Mouse (Mus musculus) ES-Bruce4 (cell line): ENCODE measurements around the gene Cfap97d2. TPM values are rescaled to one million over a fixed set of nuclear protein-coding genes. Genes with fewer than 3 reads are reported as not detected.
A peak's percentile ranks its signal among the peaks of the same experiment; 100 is the strongest.

Source experiments
- H3K27ac ChIP-seq: 2 replicates; pipeline ENCODE4 v1.5.1; 2012; ENCODE audit warnings: low read length, inconsistent platforms; ENCODE audit not compliant: insufficient read depth
- H3K27me3 ChIP-seq: 2 replicates; pipeline ENCODE4 v1.6.1; 2012; ENCODE audit warnings: mild to moderate bottlenecking, low read length, inconsistent platforms; ENCODE audit not compliant: control insufficient read depth, poor library complexity, insufficient read depth, severe bottlenecking
- H3K36me3 ChIP-seq: 2 replicates; pipeline ENCODE4 v1.6.1; 2012; ENCODE audit warnings: inconsistent platforms, mild to moderate bottlenecking, low read length, moderate library complexity; ENCODE audit not compliant: control insufficient read depth, poor library complexity, insufficient read depth, severe bottlenecking
- H3K4me1 ChIP-seq: one replicate; pipeline ENCODE4 v1.8.1; 2011; ENCODE audit warnings: low read length; ENCODE audit not compliant: control insufficient read depth, insufficient read depth
- H3K4me3 ChIP-seq: 2 replicates; pipeline ENCODE4 v1.5.1; 2011; ENCODE audit warnings: low read depth, mild to moderate bottlenecking, low read length
- H3K9ac ChIP-seq: 2 replicates; pipeline ENCODE4 v1.6.1; 2012; ENCODE audit warnings: low read depth, mild to moderate bottlenecking, inconsistent platforms; ENCODE audit not compliant: poor library complexity, severe bottlenecking
- H3K9me3 ChIP-seq: replicated peaks from 2 replicates; pipeline ENCODE4 v1.6.1; 2012; ENCODE audit warnings: mild to moderate bottlenecking, low read length, inconsistent platforms; ENCODE audit not compliant: control insufficient read depth, poor library complexity, insufficient read depth, severe bottlenecking
- CTCF ChIP-seq: IDR thresholded peaks from one replicate; pipeline ENCODE4 v1.8.1; 2011; ENCODE audit warnings: low read depth, low read length
- EP300 ChIP-seq: IDR thresholded peaks from 2 replicates; pipeline ENCODE4 v1.6.1; 2011; ENCODE audit warnings: low read depth, low read length; ENCODE audit not compliant: insufficient read depth
- POLR2A ChIP-seq: IDR thresholded peaks from one replicate; pipeline ENCODE4 v1.8.1; 2011; ENCODE audit warnings: low read length; ENCODE audit not compliant: insufficient read depth
- polyA plus RNA-seq: library from polyadenylated mRNA; stranded (reverse); fragments of >200 nt; gene quantifications from 2 replicates; pipeline ENCODE4 v1.2.4, GENCODE M21; 2011; ENCODE audit warnings: low read depth; ENCODE audit not compliant: missing spikeins, insufficient read depth, insufficient read length

The Cfap97d2 gene
- polyA plus RNA-seq, 1 experiment = not detected

GRCm38 (mm10) chr8:13667917-13668316 lies 37.8 kb upstream of the Cfap97d2 start:
- Histone ChIP-seq H3K9ac (no peak overlapping the region), H3K36me3 (no peaks in the 10 kb centered on the region), H3K27ac (no peak overlapping the region), H3K4me3 (no peak overlapping the region), H3K27me3 (no peaks in the 10 kb centered on the region), H3K9me3 (no peaks in the 10 kb centered on the region), H3K4me1 (peaks cover 2% of the 10 kb centered on the region)
- peak; percentile 43 for TF ChIP-seq CTCF
- TF ChIP-seq POLR2A = no peak

GRCm38 (mm10) chr8:13668367-13668766 lies 37.3 kb upstream of the Cfap97d2 start:
- TF ChIP-seq CTCF (no peak), POLR2A (no peak), EP300 (no peak)
- no peak overlapping the region for H3K4me3 ChIP-seq
- no peak overlapping the region for H3K9ac ChIP-seq
- H3K36me3 ChIP-seq = no peaks in the 10 kb centered on the region
- H3K9me3 ChIP-seq = no peaks in the 10 kb centered on the region
- H3K4me1 ChIP-seq = peaks cover 2% of the 10 kb centered on the region
- H3K27ac ChIP-seq = no peak overlapping the region
- no peaks in the 10 kb centered on the region for H3K27me3 ChIP-seq

- Histone ChIP-seq H3K4me3 (no peak overlapping the region), H3K27ac (no peak overlapping the region), H3K9me3 (no peaks in the 10 kb centered on the region), H3K9ac (no peak overlapping the region), H3K27me3 (no peaks in the 10 kb centered on the region), H3K4me1 (peaks cover 2% of the 10 kb centered on the region), H3K36me3 (no peaks in the 10 kb centered on the region)
- TF ChIP-seq CTCF = no peak
- TF ChIP-seq EP300 = no peak
- no peak for TF ChIP-seq POLR2A
Measured at GRCm38 (mm10) chr8:13670011-13670471, 35.6 kb upstream of the Cfap97d2 start.

GRCm38 (mm10) chr8:13671246-13672003 lies 34.3 kb upstream of the Cfap97d2 start:
- Histone ChIP-seq H3K27me3 (no peaks in the 10 kb centered on the region), H3K27ac (no peak overlapping the region), H3K9me3 (no peaks in the 10 kb centered on the region), H3K9ac (no peak overlapping the region), H3K4me3 (no peak overlapping the region), H3K36me3 (no peaks in the 10 kb centered on the region), H3K4me1 (peaks cover 2% of the 10 kb centered on the region)
- TF ChIP-seq CTCF = no peak
- TF ChIP-seq POLR2A = no peak
- no peak for TF ChIP-seq EP300

GRCm38 (mm10) chr8:13673215-13673614 lies 32.5 kb upstream of the Cfap97d2 start:
- Histone ChIP-seq H3K9me3 (no peaks in the 10 kb centered on the region), H3K4me3 (no peak overlapping the region), H3K27me3 (no peaks in the 10 kb centered on the region), H3K36me3 (no peaks in the 10 kb centered on the region), H3K27ac (no peak overlapping the region), H3K4me1 (peaks cover 2% of the 10 kb centered on the region), H3K9ac (no peak overlapping the region)
- no peak for TF ChIP-seq EP300
- no peak for TF ChIP-seq POLR2A
- TF ChIP-seq CTCF = no peak

DNA sequence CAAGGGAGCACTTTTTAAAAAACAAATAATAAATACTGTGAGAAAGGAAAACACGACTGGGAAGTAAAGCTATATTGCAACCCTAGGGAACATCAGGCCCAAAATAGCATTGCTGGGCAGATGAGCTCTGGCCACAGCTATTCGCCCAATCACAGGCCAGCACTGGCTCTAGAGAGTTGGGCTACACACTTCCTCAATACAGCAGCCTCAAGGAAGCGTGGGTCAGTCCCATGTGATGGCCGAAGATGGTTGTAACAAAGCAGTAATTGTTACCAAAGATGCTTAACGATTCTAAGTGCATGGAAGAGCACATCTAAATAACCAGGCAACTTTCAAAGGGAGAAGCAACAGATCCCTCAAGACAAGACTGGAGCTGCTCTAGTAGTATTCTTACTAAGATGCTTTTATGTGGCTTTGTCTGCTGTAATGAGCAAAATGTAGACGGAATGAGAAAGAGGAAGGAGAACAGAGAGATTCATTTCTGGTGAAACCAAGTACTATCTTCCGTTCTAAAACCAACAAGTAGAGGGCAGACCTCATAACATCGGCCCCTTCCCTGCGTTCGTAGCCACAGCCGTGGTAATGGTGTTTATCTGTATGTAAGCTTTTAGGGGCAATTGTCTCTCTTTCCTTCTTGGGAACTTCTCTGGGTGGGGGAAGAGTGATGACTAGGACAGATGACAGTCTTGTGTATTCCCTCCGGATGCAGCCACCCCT lies 31.2 kb upstream of the Cfap97d2 start:
- Histone ChIP-seq H3K9ac (no peak overlapping the region), H3K4me3 (no peak overlapping the region), H3K36me3 (no peaks in the 10 kb centered on the region), H3K27me3 (no peaks in the 10 kb centered on the region), H3K27ac (no peak overlapping the region), H3K9me3 (no peaks in the 10 kb centered on the region), H3K4me1 (peaks cover 1% of the 10 kb centered on the region)
- TF ChIP-seq EP300 (no peak), POLR2A (no peak), CTCF (no peak)
